Mouse (Mus musculus) kidney, postnatal 25 days (tissue): ENCODE results near the gene Tbc1d1.
A peak's percentile ranks its signal among the peaks of the same experiment; 100 is the strongest.

Source experiments
- DNase-seq, 2 experiments: peaks; one replicate each; pipeline ENCODE4 v3.0.0; 2021; ENCODE audit warnings: mixed read lengths in 2 of 2

The Tbc1d1 gene

DNA sequence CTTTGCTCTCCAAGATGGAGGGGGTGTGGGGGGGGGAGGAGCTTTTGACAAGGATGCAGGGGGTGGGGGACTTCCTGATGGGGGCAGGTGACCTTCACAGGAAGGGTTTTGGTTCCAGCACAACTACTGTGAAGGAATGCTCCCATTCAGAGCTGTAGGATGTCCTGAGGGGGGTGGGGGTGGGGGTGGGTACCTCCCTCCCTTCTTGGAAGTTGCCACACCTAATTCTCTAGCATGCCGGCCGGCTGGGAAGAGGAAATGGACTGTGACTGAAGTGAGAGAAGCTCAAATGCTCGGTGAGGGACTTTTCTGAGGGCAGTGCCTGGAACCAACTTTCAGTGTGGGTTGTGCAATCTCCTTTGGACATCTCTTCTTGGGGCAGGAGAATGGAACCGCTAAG lies 235.2 kb downstream of the Tbc1d1 start:
- DNase-seq, result peak in 1 of 2 experiments; percentile 59

GRCm38 (mm10) chr5:64392426-64393020 lies 236.4 kb downstream of the Tbc1d1 start:
- DNase-seq, result no peak

DNA sequence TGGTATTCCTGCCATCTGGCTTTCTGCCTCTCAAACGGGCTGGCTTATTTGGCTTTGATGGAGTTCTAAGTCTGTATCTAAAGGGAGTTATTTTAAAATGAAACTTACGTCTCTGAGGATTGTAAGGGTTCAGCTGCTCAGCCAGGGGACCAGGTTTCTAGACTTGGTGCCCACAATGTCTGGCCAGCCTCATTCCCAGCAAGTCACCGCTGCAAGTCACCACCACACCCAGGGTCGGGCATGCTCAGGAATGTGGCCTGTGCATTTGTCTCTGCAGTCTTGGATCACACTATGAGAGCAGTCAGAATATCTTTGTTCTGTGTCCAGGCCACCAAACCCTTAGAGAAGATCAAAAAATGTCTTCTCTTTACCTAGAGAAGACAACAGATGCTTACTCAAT lies 237.4 kb downstream of the Tbc1d1 start:
- DNase-seq, result no peak

- DNase-seq, result no peak
Observed at GRCm38 (mm10) chr5:64398155-64398554, 242.1 kb downstream of the Tbc1d1 start.

DNA sequence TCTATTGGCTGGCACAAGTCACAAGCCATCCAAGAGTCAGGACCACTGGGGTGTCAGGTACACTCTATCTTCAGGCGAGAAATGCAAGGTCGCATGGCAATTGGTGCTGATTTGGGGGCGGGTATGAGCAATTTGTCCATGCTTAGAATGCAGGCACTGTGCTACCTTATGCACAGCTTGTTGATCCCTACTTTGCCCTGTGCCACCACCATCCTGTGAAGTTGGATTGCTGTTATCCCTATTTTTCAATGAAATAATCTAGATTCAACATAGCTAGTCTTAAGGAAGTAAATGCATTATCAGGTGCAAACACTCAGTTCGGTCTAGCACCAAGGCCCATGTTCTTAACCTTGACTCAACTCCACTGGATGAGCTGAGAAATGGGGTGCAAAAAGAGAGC lies 244.6 kb downstream of the Tbc1d1 start:
- DNase-seq, result no peak
